Mouse (Mus musculus): ENCODE measurements around the gene Kiz.

The Kiz gene

GRCm38 (mm10) chr2:146855599-146856039, at the start of gene Kiz:
Kiz (plus strand) TSS chr2:146855864.
- peak; percentile 91 for DNase-seq

GRCm38 (mm10) chr2:146809706-146810256, 45.9 kb upstream of the Kiz start:
- no peak for DNase-seq

GRCm38 (mm10) chr2:146810695-146811094, 45.0 kb upstream of the Kiz start:
- DNase-seq = no peak

- no peak for DNase-seq
These were observed 40.7 kb upstream of the Kiz start for GRCm38 (mm10) chr2:146814978-146815377.

GRCm38 (mm10) chr2:146819065-146819464, 36.6 kb upstream of the Kiz start:
- no peak for DNase-seq

- DNase-seq = no peak
These were observed 32.1 kb upstream of the Kiz start for GRCm38 (mm10) chr2:146823483-146823951.

- DNase-seq = no peak
These were observed 31.6 kb upstream of the Kiz start for GRCm38 (mm10) chr2:146824043-146824442.

- DNase-seq = no peak
These were observed 27.7 kb upstream of the Kiz start for GRCm38 (mm10) chr2:146828006-146828405.

GRCm38 (mm10) chr2:146833222-146834063, 22.2 kb upstream of the Kiz start:
- DNase-seq = no peak

GRCm38 (mm10) chr2:146834064-146834313, 21.7 kb upstream of the Kiz start:
- no peak for DNase-seq

- DNase-seq = peak; percentile 36
These were observed 21.1 kb upstream of the Kiz start for GRCm38 (mm10) chr2:146834314-146835201.

GRCm38 (mm10) chr2:146835241-146835990, 20.2 kb upstream of the Kiz start:
- no peak for DNase-seq

GRCm38 (mm10) chr2:146836246-146836645, 19.4 kb upstream of the Kiz start:
- DNase-seq = no peak

- DNase-seq = no peak
These were observed 18.7 kb upstream of the Kiz start for GRCm38 (mm10) chr2:146836871-146837550.

GRCm38 (mm10) chr2:146837653-146838052, 18.0 kb upstream of the Kiz start:
- DNase-seq = no peak

- no peak for DNase-seq
These were observed 16.9 kb upstream of the Kiz start for GRCm38 (mm10) chr2:146838596-146839302.

- DNase-seq = no peak
These were observed 16.2 kb upstream of the Kiz start for GRCm38 (mm10) chr2:146839303-146840030.

GRCm38 (mm10) chr2:146847863-146848262, 7.8 kb upstream of the Kiz start:
- DNase-seq = no peak

GRCm38 (mm10) chr2:146856120-146856519, 456 bp downstream of the Kiz start:
- no peak for DNase-seq

- DNase-seq = no peak
These were observed 1.2 kb downstream of the Kiz start for GRCm38 (mm10) chr2:146856853-146857252.

GRCm38 (mm10) chr2:146865781-146866180, 10.1 kb downstream of the Kiz start:
- DNase-seq = no peak
